Mouse (Mus musculus) neural tube, embryonic 14.5 days (tissue): ENCODE measurements at regions not wholly inside any gene's neighbourhood (a gene's known extent, or its start where the extent isn't known, plus 50 kb on each side); places are given as distances from the start of the nearest gene placed in this dataset.

Source experiments
- ATAC-seq: fragments of 200-750 bp; cut with Nextera tagmentation; 2 replicates; pipeline ENCODE4 v1.8.0; 2017; ENCODE audit warnings: low read depth, mild to moderate bottlenecking, moderate TSS enrichment, moderate library complexity
- H3K27ac ChIP-seq: fragments of 300-500 bp; sonication (generic); 2 replicates; pipeline ENCODE4 v1.5.1; 2014; ENCODE audit warnings: low read depth, mild to moderate bottlenecking, control low read depth, low read length, moderate library complexity, mixed read lengths
- H3K27me3 ChIP-seq: fragments of 300-500 bp; sonication (generic); 2 replicates; pipeline ENCODE4 v1.6.1; 2014; ENCODE audit warnings: low read length; ENCODE audit not compliant: control insufficient read depth, insufficient read depth
- H3K36me3 ChIP-seq: fragments of 300-500 bp; sonication (generic); 2 replicates; pipeline ENCODE4 v1.6.1; 2014; ENCODE audit warnings: low read length, mixed read lengths; ENCODE audit not compliant: control insufficient read depth, insufficient read depth
- H3K4me1 ChIP-seq: fragments of 300-500 bp; sonication (generic); 2 replicates; pipeline ENCODE4 v1.6.1; 2014; ENCODE audit warnings: low read length; ENCODE audit not compliant: control insufficient read depth, insufficient read depth
- H3K4me2 ChIP-seq: fragments of 300-500 bp; sonication (generic); 2 replicates; pipeline ENCODE4 v1.6.1; 2014; ENCODE audit warnings: mild to moderate bottlenecking, low read depth, low read length, control low read depth
- H3K4me3 ChIP-seq: fragments of 300-500 bp; sonication (generic); 2 replicates; pipeline ENCODE4 v1.5.1; 2014; ENCODE audit warnings: low read depth, low read length, control low read depth, mixed read lengths
- H3K9ac ChIP-seq: fragments of 300-500 bp; sonication (generic); replicated peaks from 2 replicates; pipeline ENCODE4 v1.6.1; 2014; ENCODE audit warnings: low read depth, mild to moderate bottlenecking, control low read depth, low read length, mixed read lengths
- H3K9me3 ChIP-seq: fragments of 300-500 bp; sonication (generic); 2 replicates; pipeline ENCODE4 v1.6.1; 2016; ENCODE audit warnings: low read length; ENCODE audit not compliant: control insufficient read depth
- WGBS: fragments of 180-500 bp; shearing (Covaris S2); extraction: QIAGEN DNeasy Blood & Tissue Kit; methylation state at CpG from one replicate; pipeline ENCODE4 v1.1.7; 2014; 5-methylcytosine and 5-hydroxymethylcytosine counted together

DNA sequence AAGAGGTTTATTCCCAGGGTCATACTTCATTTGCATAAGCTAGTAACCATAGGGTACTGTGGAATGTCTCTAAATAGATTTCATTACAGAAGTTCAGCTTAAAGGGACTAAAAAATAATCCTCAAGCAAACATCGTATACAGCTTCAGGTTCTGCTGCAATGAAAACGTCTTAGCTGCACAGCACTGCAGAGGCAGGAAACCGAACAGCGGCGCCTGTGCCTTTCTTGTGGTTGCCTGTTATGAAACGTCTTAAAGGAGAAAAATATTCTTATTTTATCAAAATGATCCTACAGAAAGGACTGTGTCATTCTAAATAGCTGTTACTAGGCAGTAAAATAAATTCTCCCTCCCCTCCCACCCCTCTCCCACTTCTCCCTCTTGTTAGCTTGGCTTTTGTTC is 226.0 kb upstream of the Fam241a start:
- no peak overlapping the region for H3K4me3 ChIP-seq
- H3K4me1 ChIP-seq = no peaks in the 10 kb centered on the region
- H3K9ac ChIP-seq = no peak overlapping the region
- 83% methylated on average over 6 of the region's 6 CpGs for WGBS
- no peak overlapping the region for H3K4me2 ChIP-seq
- no peaks in the 10 kb centered on the region for H3K27me3 ChIP-seq
- ATAC-seq = no peak
- H3K36me3 ChIP-seq = no peaks in the 10 kb centered on the region
- H3K9me3 ChIP-seq = no peaks in the 10 kb centered on the region
- no peak overlapping the region for H3K27ac ChIP-seq

DNA sequence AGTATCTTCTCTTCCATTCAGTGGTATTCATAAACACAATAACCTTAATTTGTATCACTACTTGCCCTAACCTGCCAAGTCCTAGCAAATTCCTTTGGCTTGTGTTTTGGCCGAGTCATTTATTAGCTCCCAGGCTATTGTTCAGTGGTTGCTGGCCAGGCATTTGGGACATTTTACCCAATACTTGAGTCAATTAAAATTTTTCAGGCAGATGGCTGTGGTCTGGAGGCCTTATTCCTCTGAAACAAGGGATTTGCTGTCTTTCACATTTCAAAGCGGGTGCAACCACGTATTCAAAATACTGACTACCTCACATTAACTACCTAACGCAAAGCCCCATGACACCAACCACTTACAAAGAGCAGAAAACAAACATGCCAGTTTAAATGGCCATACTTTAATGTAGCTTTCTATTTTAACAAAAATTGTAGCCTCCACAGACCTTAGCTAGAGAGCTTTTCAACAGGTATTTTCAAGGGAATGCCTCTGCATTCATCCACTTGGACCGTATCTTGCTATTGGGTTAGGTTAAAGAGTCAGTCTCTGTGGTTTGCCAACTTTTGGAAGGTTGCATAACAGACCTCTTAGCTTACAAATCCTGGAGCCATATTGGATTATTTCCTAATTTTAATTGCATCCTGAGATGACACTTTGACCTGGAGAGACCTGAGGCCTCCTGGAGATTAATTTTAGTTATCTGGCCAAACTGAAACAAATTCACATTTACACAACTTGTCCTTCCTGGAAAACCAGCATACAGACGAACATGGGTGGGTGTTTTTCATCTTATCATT is 224.7 kb upstream of the Fam241a start:
- no peak for ATAC-seq
- 85% methylated on average over 6 of the region's 6 CpGs for WGBS
- Histone ChIP-seq H3K4me1 (no peaks in the 10 kb centered on the region), H3K9me3 (no peaks in the 10 kb centered on the region), H3K36me3 (no peaks in the 10 kb centered on the region), H3K4me2 (no peak overlapping the region), H3K27me3 (no peaks in the 10 kb centered on the region), H3K9ac (no peak overlapping the region), H3K27ac (no peak overlapping the region), H3K4me3 (no peak overlapping the region)

DNA sequence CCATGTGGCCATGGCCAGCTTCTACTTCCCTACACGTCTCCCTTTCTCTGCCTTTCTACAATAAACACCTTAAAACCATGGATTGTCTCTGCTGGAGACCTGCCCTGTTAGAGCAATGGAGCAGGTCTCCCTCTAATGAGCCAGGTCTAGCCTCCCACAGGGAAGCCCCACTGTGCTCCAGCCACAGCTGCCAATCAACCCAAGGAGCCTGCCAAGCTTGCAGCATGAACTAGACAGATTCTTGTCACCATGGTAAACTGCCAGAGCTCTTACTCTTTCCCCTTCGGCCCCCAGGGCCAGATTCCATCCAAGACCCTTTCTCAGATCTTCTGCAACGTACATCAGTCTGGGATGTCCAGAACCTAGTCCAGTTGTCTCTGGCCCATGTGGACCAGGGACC is 217.1 kb upstream of the Fam241a start:
- Histone ChIP-seq H3K9me3 (no peaks in the 10 kb centered on the region), H3K4me2 (no peak overlapping the region), H3K36me3 (no peaks in the 10 kb centered on the region), H3K27me3 (no peaks in the 10 kb centered on the region), H3K4me3 (no peak overlapping the region), H3K4me1 (no peaks in the 10 kb centered on the region), H3K9ac (no peak overlapping the region), H3K27ac (no peak overlapping the region)
- 72% methylated on average over 3 of the region's 3 CpGs for WGBS
- no peak for ATAC-seq

DNA sequence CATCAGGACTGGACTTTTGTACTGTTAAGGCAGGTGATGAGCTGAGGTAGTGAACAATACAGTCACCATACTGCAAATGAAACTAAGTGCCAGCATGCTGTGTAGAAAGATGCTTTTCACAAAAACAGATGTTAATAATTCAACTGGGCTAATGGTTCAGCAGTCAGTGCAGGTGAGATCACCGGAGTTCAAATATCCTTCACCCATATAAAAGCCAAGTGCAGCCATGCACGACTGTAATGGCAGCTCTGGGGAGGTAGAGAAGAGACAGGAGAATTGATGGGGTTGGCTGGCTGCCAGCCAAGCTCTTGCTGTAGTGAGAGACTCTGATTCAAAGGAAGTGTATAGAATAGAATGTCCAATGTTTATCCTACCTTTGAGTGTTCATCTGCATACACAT is 214.3 kb upstream of the Fam241a start:
- Histone ChIP-seq H3K27ac (no peak overlapping the region), H3K9ac (no peak overlapping the region), H3K4me3 (no peak overlapping the region), H3K27me3 (no peaks in the 10 kb centered on the region), H3K4me2 (no peak overlapping the region), H3K9me3 (no peaks in the 10 kb centered on the region), H3K4me1 (no peaks in the 10 kb centered on the region), H3K36me3 (no peaks in the 10 kb centered on the region)
- WGBS = 43% methylated on average over 2 of the region's 2 CpGs
- no peak for ATAC-seq

DNA sequence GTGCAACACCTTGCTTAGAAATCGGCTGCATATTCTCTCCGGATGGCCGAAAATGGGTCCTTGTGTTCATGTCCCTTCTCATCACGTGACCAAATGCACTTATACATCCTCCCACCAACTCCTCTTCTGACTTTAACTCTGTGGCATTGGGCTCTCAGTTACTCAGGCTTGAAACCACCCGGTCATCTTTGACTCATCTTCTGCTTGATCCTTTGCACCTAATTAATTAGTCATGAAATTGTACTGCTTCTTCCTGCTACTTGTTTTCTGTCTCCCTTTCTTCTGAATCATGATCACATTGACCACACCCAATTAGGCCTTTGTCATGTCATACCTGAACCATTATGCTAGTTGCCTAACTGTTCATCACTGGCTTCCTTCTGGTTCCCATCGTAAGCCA is 208.4 kb upstream of the Fam241a start:
- WGBS = 91% methylated on average over 6 of the region's 6 CpGs
- no peak for ATAC-seq
- Histone ChIP-seq H3K36me3 (no peaks in the 10 kb centered on the region), H3K27ac (no peak overlapping the region), H3K9ac (no peak overlapping the region), H3K4me1 (no peaks in the 10 kb centered on the region), H3K4me2 (no peak overlapping the region), H3K4me3 (no peak overlapping the region), H3K27me3 (no peaks in the 10 kb centered on the region), H3K9me3 (no peaks in the 10 kb centered on the region)

DNA sequence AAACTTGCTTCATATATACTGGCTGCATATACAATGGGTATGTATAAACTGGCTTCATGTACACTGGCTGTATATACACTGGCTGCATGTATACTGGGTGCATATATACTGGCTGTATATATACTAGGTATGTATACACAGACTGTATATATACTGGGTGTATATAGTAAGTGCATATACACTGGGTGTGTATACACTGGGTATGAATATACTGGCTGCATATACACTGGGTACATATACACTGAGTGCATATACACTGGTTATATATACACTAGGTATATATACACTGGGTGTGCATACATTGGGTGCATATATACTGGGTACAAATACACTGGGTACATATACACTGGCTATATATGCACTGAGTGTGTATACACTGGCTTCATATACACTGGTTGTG is 196.9 kb upstream of the Fam241a start:
- no peaks in the 10 kb centered on the region for H3K4me1 ChIP-seq
- no peak for ATAC-seq
- H3K27ac ChIP-seq = no peak overlapping the region
- H3K9ac ChIP-seq = no peak overlapping the region
- no peaks in the 10 kb centered on the region for H3K9me3 ChIP-seq
- H3K27me3 ChIP-seq = no peaks in the 10 kb centered on the region
- no peak overlapping the region for H3K4me3 ChIP-seq
- no peak overlapping the region for H3K4me2 ChIP-seq
- no peaks in the 10 kb centered on the region for H3K36me3 ChIP-seq

DNA sequence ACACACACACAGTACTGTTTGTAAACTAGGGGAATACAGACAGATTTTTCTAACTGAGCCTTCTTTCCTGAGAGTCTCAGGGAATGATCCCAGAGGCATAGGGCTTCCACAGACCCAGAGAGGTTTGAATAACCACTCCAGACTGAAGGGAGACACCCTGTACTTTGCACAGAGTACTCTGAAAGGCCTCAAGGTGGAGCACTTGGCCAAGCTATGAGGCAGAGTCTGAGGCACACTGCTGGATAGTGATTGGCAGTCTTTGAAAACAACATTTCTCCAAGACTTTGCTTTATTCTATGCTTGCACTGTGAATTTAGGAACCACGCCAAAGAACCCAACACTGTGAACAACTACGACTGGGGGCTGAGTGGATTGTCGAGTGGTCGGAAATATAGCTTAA is 192.1 kb upstream of the Fam241a start:
- H3K4me1 ChIP-seq = no peaks in the 10 kb centered on the region
- WGBS = 55% methylated on average over 4 of the region's 4 CpGs
- H3K36me3 ChIP-seq = no peaks in the 10 kb centered on the region
- ATAC-seq = peak; percentile 91
- H3K4me3 ChIP-seq = no peak overlapping the region
- H3K27me3 ChIP-seq = no peaks in the 10 kb centered on the region
- H3K27ac ChIP-seq = no peak overlapping the region
- no peak overlapping the region for H3K9ac ChIP-seq
- H3K4me2 ChIP-seq = no peak overlapping the region
- no peaks in the 10 kb centered on the region for H3K9me3 ChIP-seq

DNA sequence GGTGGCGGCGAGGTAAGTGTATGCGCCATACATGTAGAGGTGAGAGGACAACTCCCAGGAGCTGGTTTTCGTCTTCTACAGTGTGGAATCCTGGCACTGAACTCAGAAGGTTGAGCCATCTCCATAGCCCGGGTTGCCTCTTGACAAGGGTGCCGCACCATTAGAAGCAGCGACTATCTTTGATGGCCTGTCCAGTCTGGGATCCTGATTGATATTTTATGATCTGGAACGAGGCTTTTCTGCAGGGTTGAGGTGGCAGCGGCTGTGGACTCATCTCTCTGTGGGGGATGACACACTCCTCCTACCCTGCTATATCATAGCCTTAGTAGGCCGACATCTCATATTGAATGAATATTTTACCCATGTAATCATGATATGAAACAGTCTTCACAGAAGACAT is 191.0 kb upstream of the Fam241a start:
- H3K36me3 ChIP-seq = no peaks in the 10 kb centered on the region
- H3K4me3 ChIP-seq = no peak overlapping the region
- ATAC-seq = peak; percentile 21; the same call in 1 of the 2 replicates
- H3K27ac ChIP-seq = no peak overlapping the region
- H3K4me1 ChIP-seq = no peaks in the 10 kb centered on the region
- no peaks in the 10 kb centered on the region for H3K27me3 ChIP-seq
- 63% methylated on average over 10 of the region's 10 CpGs for WGBS
- no peaks in the 10 kb centered on the region for H3K9me3 ChIP-seq
- no peak overlapping the region for H3K4me2 ChIP-seq
- H3K9ac ChIP-seq = no peak overlapping the region

DNA sequence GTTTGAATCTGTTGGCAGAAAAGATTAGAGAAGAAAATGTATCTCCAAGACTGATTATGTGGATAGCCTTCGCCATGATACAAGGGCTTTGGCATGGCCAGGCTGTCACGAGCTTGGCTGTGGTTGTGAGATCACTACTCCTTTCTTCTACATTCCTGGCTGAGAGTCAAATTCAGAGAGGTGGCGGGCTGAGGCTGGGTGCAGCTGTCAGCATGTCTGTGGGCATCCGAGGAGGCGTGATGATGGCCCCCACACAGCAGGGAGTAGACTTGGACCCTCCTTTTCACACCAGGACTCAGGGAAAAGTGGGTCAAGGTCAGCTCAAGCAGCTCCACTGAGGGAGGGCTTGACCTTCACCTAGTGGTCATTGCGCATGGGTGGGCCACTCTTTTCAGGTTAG is 186.3 kb upstream of the Fam241a start:
- no peaks in the 10 kb centered on the region for H3K27me3 ChIP-seq
- H3K4me3 ChIP-seq = no peak overlapping the region
- WGBS = 82% methylated on average over 6 of the region's 6 CpGs
- no peak for ATAC-seq
- H3K9ac ChIP-seq = no peak overlapping the region
- no peak overlapping the region for H3K27ac ChIP-seq
- H3K36me3 ChIP-seq = no peaks in the 10 kb centered on the region
- no peaks in the 10 kb centered on the region for H3K4me1 ChIP-seq
- no peak overlapping the region for H3K4me2 ChIP-seq
- no peaks in the 10 kb centered on the region for H3K9me3 ChIP-seq
